Mouse (Mus musculus): ENCODE data around the gene Mfsd14a.

GRCm38 (mm10) chr3:116637693-116638476 is 24.6 kb downstream of the Mfsd14a start:
- TF ChIP-seq GATA1 (IDR thresholded peaks at IDR 0.05; ENCODE audit: borderline replicate concordance, low read length) (no peak), FLI1 (IDR thresholded peaks at IDR 0.05; ENCODE audit: low read length) (no peak)

Measured in megakaryocyte, embryonic 14.5 days (primary cell).